Mouse (Mus musculus) forebrain, embryonic 11.5 days (tissue): ENCODE results near the gene Psmd11. TPM values are rescaled to one million over a fixed set of nuclear protein-coding genes. Genes with fewer than 3 reads are reported as not detected.
"Not testable (repeated sequence)": the region's sequence is repeated elsewhere in the genome, so short reads cannot be mapped to it uniquely, and the experiment has no call there.

Experiments used
- ATAC-seq: fragments of 200-750 bp; cut with Nextera tagmentation; replicated peaks from 2 replicates; pipeline ENCODE4 v1.8.0; 2017; ENCODE audit warnings: moderate TSS enrichment; ENCODE audit not compliant: low FRiP score
- DNase-seq: peaks from one replicate; pipeline ENCODE4 v3.0.0-alpha.2; 2017; ENCODE audit warnings: low spot score
- H3K27ac ChIP-seq: fragments of 300-500 bp; sonication (generic); 2 replicates; pipeline ENCODE4 v1.5.1; 2014; ENCODE audit warnings: low read depth, low read length
- H3K27me3 ChIP-seq: fragments of 300-500 bp; sonication (generic); 2 replicates; pipeline ENCODE4 v1.6.1; 2014; ENCODE audit warnings: mild to moderate bottlenecking, low read length, mixed read lengths; ENCODE audit not compliant: control insufficient read depth, insufficient read depth
- H3K36me3 ChIP-seq: fragments of 300-500 bp; sonication (generic); 2 replicates; pipeline ENCODE4 v1.6.1; 2014; ENCODE audit warnings: mild to moderate bottlenecking, low read length, moderate library complexity, mixed read lengths; ENCODE audit not compliant: control insufficient read depth, insufficient read depth
- H3K4me1 ChIP-seq: fragments of 300-500 bp; sonication (generic); replicated peaks from 2 replicates; pipeline ENCODE4 v1.6.1; 2014; ENCODE audit warnings: low read length, mixed read lengths; ENCODE audit not compliant: control insufficient read depth, insufficient read depth
- H3K4me2 ChIP-seq: fragments of 300-500 bp; sonication (generic); 2 replicates; pipeline ENCODE4 v1.6.1; 2014; ENCODE audit warnings: low read depth, mild to moderate bottlenecking, low read length, moderate library complexity, mixed read lengths; ENCODE audit not compliant: severe bottlenecking
- H3K4me3 ChIP-seq: fragments of 300-500 bp; sonication (generic); 2 replicates; pipeline ENCODE4 v1.5.1; 2014; ENCODE audit warnings: low read depth, low read length
- H3K9ac ChIP-seq: fragments of 300-500 bp; sonication (generic); 2 replicates; pipeline ENCODE4 v1.6.1; 2014; ENCODE audit warnings: low read length
- H3K9me3 ChIP-seq: fragments of 300-500 bp; sonication (generic); 2 replicates; pipeline ENCODE4 v1.6.1; 2016; ENCODE audit warnings: low read length, mixed read lengths; ENCODE audit not compliant: control insufficient read depth
- WGBS: fragments of 180-500 bp; shearing (Covaris S2); extraction: QIAGEN DNeasy Blood & Tissue Kit; methylation state at CpG from one replicate; pipeline ENCODE4 v1.1.7; 2014; 5-methylcytosine and 5-hydroxymethylcytosine counted together
- polyA plus RNA-seq: library from polyadenylated mRNA; unstranded; fragments of >200 nt; fragmentation: Nextera tagmentation; extraction: Ambion mirVana; gene quantifications from 2 replicates; pipeline ENCODE4 v1.2.1, GENCODE M21; 2014

Psmd11 gene
- polyA plus RNA-seq, 1 experiment from 2014 or later, result 333 TPM

DNA sequence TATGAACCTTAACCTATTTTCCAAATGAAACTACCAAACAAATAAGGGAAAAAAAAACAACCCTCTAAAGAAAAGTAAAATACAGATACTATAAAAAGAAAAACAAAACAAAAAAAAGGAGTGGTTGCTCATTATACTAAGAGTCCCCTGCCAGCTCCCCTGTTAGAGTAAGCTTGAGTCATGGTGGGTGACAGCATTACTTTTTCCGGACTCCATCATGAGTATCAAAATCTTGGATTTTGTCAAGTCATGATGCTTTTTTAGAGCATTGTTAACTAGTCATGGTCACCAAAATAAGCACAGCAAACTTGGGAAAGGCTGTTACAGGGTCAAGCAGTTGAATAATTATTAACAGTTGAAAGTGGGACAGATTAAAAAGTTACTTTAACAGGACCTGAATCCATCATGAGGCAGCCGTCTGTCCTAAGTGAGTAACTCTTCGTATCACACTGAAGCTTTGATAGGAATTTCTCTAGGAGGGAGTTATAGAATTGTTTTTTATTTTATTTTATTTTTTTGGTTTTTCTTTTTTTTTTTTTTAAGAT, 2.0 kb downstream of the Psmd11 start:
- Histone ChIP-seq H3K27ac (no peak overlapping the region), H3K9ac (no peak overlapping the region), H3K9me3 (no peaks in the 10 kb centered on the region), H3K36me3 (peaks cover 6% of the 10 kb centered on the region; the same call in 1 of the 2 replicates), H3K4me2 (no peak overlapping the region), H3K27me3 (no peaks in the 10 kb centered on the region), H3K4me3 (no peak overlapping the region), H3K4me1 (peaks cover 2% of the 10 kb centered on the region; the same call in 1 of the 2 replicates)
- ATAC-seq, result no peak
- 98% methylated on average over 3 of the region's 3 CpGs for WGBS
- no peak for DNase-seq

DNA sequence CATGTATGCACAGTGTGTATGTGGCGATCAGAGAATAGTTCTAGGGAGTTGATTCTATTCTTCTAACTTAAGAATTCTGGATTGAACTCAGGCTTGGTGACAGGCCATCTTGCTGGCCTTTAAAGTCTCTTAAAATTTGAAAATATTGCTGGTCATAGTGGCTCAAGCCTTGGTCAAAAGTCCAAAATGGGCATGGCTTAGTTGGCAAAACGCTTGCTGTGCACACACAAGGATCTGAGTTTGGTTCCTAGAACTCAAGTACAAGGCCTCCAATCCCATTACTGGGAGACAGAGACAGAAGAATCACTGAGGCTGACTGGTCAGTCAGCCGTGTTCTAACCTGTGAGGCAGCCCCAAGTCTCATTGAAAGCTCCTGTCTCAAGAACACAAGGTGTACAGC, 18.5 kb downstream of the Psmd11 start:
- H3K27me3 ChIP-seq, result no peaks in the 10 kb centered on the region
- no peak for DNase-seq
- no peaks in the 10 kb centered on the region for H3K4me1 ChIP-seq
- no peaks in the 10 kb centered on the region for H3K9me3 ChIP-seq
- no peak overlapping the region for H3K27ac ChIP-seq
- ATAC-seq, result no peak
- no peak overlapping the region for H3K4me2 ChIP-seq
- H3K4me3 ChIP-seq, result no peak overlapping the region
- WGBS, result 94% methylated on average over 3 of the region's 3 CpGs
- peaks cover 4% of the 10 kb centered on the region; the same call in 1 of the 2 replicates for H3K36me3 ChIP-seq
- H3K9ac ChIP-seq, result no peak overlapping the region

DNA sequence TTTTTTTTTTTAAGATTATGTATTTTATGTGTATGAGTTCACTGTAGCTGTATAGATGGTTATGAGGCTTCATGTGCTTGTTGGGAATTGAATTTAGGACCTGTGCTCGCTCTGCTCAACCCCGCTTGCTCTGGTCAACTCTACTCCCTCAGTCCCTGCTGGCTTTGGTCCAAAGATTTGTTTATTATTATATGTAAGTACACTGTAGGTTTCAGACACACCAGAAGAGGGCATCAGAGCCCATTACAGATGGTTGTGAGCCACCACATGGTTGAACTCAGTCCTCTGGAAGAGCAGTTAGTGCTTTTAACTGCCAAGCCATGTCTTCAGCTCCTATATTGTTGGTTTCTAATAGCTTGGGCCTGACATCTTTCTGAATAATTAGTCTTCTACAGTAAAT, 21.4 kb downstream of the Psmd11 start:
- 95% methylated on average over 2 of the region's 2 CpGs for WGBS
- H3K4me1 ChIP-seq, result no peaks in the 10 kb centered on the region
- peaks cover 4% of the 10 kb centered on the region; the same call in 1 of the 2 replicates for H3K36me3 ChIP-seq
- no peak overlapping the region for H3K27ac ChIP-seq
- no peak overlapping the region for H3K4me3 ChIP-seq
- H3K4me2 ChIP-seq, result no peak overlapping the region
- DNase-seq, result no peak
- ATAC-seq, result no peak
- H3K27me3 ChIP-seq, result no peaks in the 10 kb centered on the region
- H3K9ac ChIP-seq, result no peak overlapping the region
- H3K9me3 ChIP-seq, result no peaks in the 10 kb centered on the region

DNA sequence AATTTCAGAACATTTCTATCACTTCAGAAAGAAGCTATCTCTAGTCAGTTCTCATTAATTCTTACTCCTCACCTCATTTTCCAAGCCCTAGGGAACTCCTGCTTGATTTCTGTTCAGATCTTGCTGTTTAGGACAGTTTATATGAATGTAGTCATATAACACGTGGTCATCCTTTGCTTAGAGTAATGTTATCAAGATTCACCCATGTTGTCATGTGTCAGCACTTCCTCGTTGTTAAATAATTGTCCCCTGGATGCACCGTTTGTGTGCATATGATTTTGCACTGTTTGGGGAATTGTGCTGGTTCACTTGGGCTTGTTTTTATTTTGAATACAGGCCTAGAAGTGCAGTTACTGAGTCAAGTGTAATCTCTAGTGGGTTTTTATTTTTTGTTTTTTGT, 23.8 kb downstream of the Psmd11 start:
- Histone ChIP-seq H3K36me3 (peaks cover 4% of the 10 kb centered on the region; the same call in 1 of the 2 replicates), H3K27me3 (no peaks in the 10 kb centered on the region), H3K9ac (no peak overlapping the region), H3K4me1 (no peaks in the 10 kb centered on the region), H3K4me2 (no peak overlapping the region), H3K9me3 (no peaks in the 10 kb centered on the region), H3K4me3 (no peak overlapping the region), H3K27ac (no peak overlapping the region)
- ATAC-seq, result no peak
- DNase-seq, result no peak
- WGBS, result 97% methylated on average over 3 of the region's 3 CpGs

DNA sequence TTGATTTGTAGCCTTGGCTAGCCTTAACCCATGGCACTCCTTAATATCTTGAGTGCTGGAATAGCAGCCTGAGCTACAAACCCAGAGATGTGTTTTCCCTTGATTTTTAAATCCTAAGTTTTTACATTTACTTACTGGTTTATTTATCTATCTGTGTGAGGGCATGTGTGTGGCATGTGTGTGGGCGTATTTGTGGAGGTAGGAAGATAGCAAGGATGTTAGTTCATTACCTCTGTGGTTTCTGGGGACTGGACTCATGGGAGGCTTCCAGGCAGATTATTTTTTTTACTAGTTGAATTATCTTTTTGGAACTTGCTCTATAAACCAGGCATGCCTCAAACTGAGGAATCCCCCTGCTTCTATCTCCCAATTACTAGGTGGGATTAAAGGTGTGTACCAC, 24.8 kb downstream of the Psmd11 start:
- Histone ChIP-seq H3K4me2 (no peak overlapping the region), H3K4me1 (no peaks in the 10 kb centered on the region), H3K27me3 (no peaks in the 10 kb centered on the region), H3K9me3 (no peaks in the 10 kb centered on the region), H3K27ac (no peak overlapping the region), H3K4me3 (no peak overlapping the region), H3K9ac (no peak overlapping the region), H3K36me3 (peaks cover under 1% of the 10 kb centered on the region; the same call in 1 of the 2 replicates)
- ATAC-seq (no peak), DNase-seq (no peak)
- 88% methylated on average over 1 of the region's 1 CpGs for WGBS

DNA sequence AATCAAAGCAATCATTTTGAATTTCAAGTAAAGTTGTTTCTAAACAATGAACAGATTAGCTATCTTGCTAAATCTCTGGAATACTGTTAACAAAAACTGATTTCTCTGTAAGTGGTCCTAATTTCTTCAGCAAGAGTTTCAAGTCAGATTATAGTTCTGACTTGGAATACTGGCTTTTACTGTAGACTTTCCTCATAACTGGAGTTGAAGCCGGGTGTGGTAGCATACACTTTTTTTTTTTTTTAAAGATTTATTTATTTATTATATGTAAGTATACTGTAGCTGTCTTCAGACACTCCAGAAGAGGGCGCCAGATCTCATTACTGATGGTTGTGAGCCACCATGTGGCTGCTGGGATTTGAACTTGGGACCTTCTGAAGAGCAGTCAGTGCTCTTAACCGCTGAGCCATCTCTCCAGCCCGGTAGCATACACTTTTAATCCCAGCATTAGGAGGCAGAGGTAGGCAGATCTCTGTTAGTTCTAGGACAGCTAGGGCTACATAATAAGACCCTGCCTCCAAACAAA, 35.3 kb downstream of the Psmd11 start:
- not testable (repeated sequence) for H3K4me2 ChIP-seq

DNA sequence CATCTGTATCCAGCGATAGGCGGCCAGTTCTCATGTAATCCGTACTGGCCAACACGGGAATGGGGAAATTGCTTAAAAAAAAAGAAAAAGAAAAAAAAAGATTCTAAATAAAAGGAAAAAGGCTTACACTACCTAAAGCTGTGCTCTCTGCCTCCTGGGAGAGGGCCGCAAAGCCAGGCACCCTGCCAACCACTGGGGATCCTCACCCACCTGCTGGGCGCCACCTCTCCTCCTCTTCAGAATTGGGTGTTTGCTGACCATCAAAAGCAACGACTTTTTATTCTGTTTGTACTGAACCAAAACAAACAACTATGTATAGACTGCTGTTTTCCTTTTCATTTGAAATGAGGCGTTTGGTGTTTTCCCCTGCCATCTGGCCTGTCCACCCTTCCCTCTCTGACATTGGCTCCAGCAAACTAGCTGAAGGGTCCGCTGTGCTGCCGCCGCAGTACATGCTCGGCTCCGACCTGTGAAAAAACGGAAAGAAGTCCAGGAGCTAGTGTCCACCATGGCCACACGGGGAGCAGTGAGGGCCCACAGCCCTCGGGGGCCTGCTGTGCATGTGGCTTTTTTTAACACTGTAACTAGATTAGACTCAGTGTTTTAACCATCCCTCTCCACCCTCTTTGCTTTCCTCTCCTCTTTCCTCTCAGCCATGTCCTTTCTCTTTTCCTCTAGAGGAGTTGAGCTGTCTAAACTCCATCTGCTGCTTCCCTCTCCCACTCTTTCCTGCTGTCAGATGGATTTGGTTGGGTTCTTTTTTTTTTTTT, 43.6 kb downstream of the Psmd11 start:
- WGBS, result 82% methylated on average over 16 of the region's 16 CpGs
- no peaks in the 10 kb centered on the region for H3K9me3 ChIP-seq
- H3K27ac ChIP-seq, result no peak overlapping the region
- H3K36me3 ChIP-seq, result peaks cover 9% of the 10 kb centered on the region; the same call in 1 of the 2 replicates
- no peak overlapping the region for H3K4me3 ChIP-seq
- H3K27me3 ChIP-seq, result 0 out of 2 replicates have a peak, but pooled peaks cover 2% of the 10 kb centered on the region
- H3K4me2 ChIP-seq, result no peak overlapping the region
- ATAC-seq (no peak), DNase-seq (no peak)
- H3K4me1 ChIP-seq, result no peaks in the 10 kb centered on the region; the same call in 1 of the 2 replicates
- no peak overlapping the region for H3K9ac ChIP-seq

More for the DNA sequence above, 35.3 kb downstream of the Psmd11 start:
- not testable (repeated sequence) for H3K4me3 ChIP-seq, DNase-seq, H3K9me3 ChIP-seq, H3K27ac ChIP-seq, ATAC-seq, H3K27me3 ChIP-seq, H3K4me1 ChIP-seq, H3K9ac ChIP-seq
- 94% methylated on average over 4 of the region's 4 CpGs for WGBS
- H3K36me3 ChIP-seq, result peaks cover 26% of the 10 kb centered on the region; the same call in 1 of the 2 replicates

DNA sequence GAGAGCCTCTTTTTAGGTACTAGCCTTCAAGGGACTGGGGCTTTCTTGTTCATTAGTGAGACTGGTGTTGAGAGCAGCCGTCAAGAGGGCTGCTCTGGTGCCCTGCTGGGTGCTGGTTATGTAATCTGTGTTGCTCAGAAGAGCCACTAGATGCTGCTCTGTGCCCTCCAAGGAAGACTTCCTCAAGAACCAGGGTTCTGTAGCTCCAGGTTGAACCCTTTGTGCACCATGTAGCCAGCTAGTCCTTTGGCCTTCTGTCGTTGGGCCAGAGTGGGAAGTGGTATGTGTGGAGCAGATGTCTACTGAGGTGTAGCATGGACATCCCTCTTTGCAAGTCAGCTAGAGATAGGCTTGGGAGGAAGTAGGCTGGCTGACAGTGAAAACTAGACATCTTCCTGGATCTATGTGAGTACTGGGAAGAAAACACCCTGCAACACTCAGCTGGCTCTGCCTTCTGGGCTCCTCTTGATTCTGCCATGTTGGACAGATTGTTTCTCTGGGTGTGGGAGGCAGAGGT, 45.8 kb downstream of the Psmd11 start:
- no peak overlapping the region for H3K4me3 ChIP-seq
- H3K4me2 ChIP-seq, result no peak overlapping the region
- H3K4me1 ChIP-seq, result peaks cover 3% of the 10 kb centered on the region; the same call in 1 of the 2 replicates
- H3K9me3 ChIP-seq, result no peaks in the 10 kb centered on the region
- 70% methylated on average over 2 of the region's 2 CpGs for WGBS
- DNase-seq (no peak), ATAC-seq (no peak)
- no peak overlapping the region for H3K9ac ChIP-seq
- H3K27me3 ChIP-seq, result peaks cover 7% of the 10 kb centered on the region; the same call in 1 of the 2 replicates
- peaks cover 4% of the 10 kb centered on the region; the same call in 1 of the 2 replicates for H3K36me3 ChIP-seq
- no peak overlapping the region for H3K27ac ChIP-seq
